Mouse (Mus musculus): ENCODE data around the gene Tmcc3. TPM values are rescaled to one million over a fixed set of nuclear protein-coding genes. Genes with fewer than 3 reads are reported as not detected.

The Tmcc3 gene
- total and polyA plus RNA-seq, 3 experiments, result 11.3 to 30.1 (median 23.1) TPM

DNA sequence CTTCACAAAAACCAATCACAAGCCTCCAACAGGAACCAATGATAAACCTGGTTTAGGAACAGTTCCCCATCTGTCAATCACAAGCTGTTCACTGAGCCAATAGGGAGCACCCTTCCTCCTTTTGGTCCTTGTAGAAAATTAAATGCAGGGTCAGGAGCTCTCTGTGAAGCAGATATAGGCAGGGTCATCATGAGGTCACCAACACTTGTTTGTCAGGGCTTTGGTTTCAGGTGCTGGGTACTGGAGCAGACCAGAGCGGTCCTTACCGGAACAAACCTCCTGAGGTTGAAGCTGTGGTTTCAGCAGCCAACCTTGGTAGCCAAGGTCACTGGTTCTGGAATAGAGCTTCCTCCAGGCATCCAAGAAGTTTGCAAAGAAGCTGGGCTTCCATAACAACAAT is 12.4 kb upstream of the Tmcc3 start:
- peak; percentile 33 for DNase-seq (ENCODE audit: extremely low read depth)
- no peak overlapping the region for H3K4me3 ChIP-seq (replicated peaks in 1 of 3; ENCODE audit: low read depth in 2 of 3, low read length in 2 of 3, poor library complexity in 1 of 3)
- H3K36me3 ChIP-seq (replicated peaks in 1 of 2; ENCODE audit: control insufficient read depth in 1 of 2, insufficient read depth in 1 of 2, low read length in 1 of 2), result no peaks in the 10 kb centered on the region
- peaks cover 0 to 11% of the 10 kb centered on the region in 2 experiments; a peak in 3 of 4 replicates for H3K4me1 ChIP-seq (ENCODE audit: control insufficient read depth in 1 of 2, insufficient read depth in 2 of 2)
- in situ Hi-C loops (cut with MboI; ENCODE audit: low pct_ligation_motif_present, low pct_unique_long_range_greater_than_20kb, low sequenced_read_pairs) (no loop called here), dilution Hi-C loops (cut with MboI; ENCODE audit: extremely low pct_ligation_motif_present, extremely low pct_unique_long_range_greater_than_20kb, low sequenced_read_pairs) (no loop called here)
- H3K9me3 ChIP-seq (replicated peaks; ENCODE audit: low read length), result peaks cover 2% of the 10 kb centered on the region
- H3K79me2 ChIP-seq (replicated peaks; ENCODE audit: control insufficient read depth, extremely low read depth, insufficient read depth, poor library complexity, severe bottlenecking), result no peaks in the 10 kb centered on the region
- H3K9ac ChIP-seq (ENCODE audit: insufficient read depth, low read depth), result no peak overlapping the region
- TF ChIP-seq ZC3H11A (IDR thresholded peaks at IDR 0.05; ENCODE audit: low read depth, low read length) (no peak), MAFK (IDR thresholded peaks at IDR 0.05; ENCODE audit: insufficient replicate concordance, low read length) (no peak), USF1 (IDR thresholded peaks at IDR 0.05; ENCODE audit: low read depth, low read length) (no peak), TBP (conservative IDR thresholded peaks at IDR 0.05; ENCODE audit: low read depth, low read length) (no peak), NELFE (IDR thresholded peaks at IDR 0.05; ENCODE audit: low read depth, low read length) (no peak), MAX (IDR thresholded peaks at IDR 0.05; ENCODE audit: low read length) (no peak), CTCF (conservative IDR thresholded peaks at IDR 0.05 in 1 of 2, IDR thresholded peaks at IDR 0.05 in 1 of 2; ENCODE audit: low read depth in 2 of 2, low read length in 2 of 2) (no peak), KAT2A (IDR thresholded peaks at IDR 0.05; ENCODE audit: insufficient replicate concordance, low read length) (no peak), ZNF384 (IDR thresholded peaks at IDR 0.05; ENCODE audit: low read depth, low read length) (no peak), ZKSCAN1 (IDR thresholded peaks at IDR 0.05; ENCODE audit: borderline replicate concordance, low read depth, low read length) (no peak), ELF1 (IDR thresholded peaks at IDR 0.05; ENCODE audit: low read depth, low read length) (no peak), EP300 (IDR thresholded peaks at IDR 0.05; ENCODE audit: low read length) (no peak), ZMIZ1 (IDR thresholded peaks at IDR 0.05; ENCODE audit: low read depth, low read length) (no peak), JUN (IDR thresholded peaks at IDR 0.05; ENCODE audit: insufficient read depth, low read depth, low read length) (no peak), BHLHE40 (IDR thresholded peaks at IDR 0.05; ENCODE audit: low read depth, low read length) (no peak), POLR2A (IDR thresholded peaks at IDR 0.05; ENCODE audit: low read depth, low read length) (no peak), UBTF (IDR thresholded peaks at IDR 0.05; ENCODE audit: low read depth, low read length) (no peak), MEF2A (IDR thresholded peaks at IDR 0.05; ENCODE audit: borderline replicate concordance, low read depth, low read length) (no peak)
- no peak overlapping the region for H3K27ac ChIP-seq (ENCODE audit: insufficient read depth, low read depth)
- no peak overlapping the region for H3K4me2 ChIP-seq (ENCODE audit: insufficient read depth, low read depth, poor library complexity, severe bottlenecking)
- H3K27me3 ChIP-seq (replicated peaks), result no peaks in the 10 kb centered on the region

GRCm38 (mm10) chr10:94304064-94304657 is 7.6 kb upstream of the Tmcc3 start:
- dilution Hi-C loops (cut with MboI; ENCODE audit: extremely low pct_ligation_motif_present, extremely low pct_unique_long_range_greater_than_20kb, low sequenced_read_pairs), result no loop called here
- Histone ChIP-seq H3K9me3 (replicated peaks; ENCODE audit: low read length) (peaks cover 2% of the 10 kb centered on the region), H3K4me1 (ENCODE audit: control insufficient read depth in 1 of 2, insufficient read depth in 2 of 2) (peaks cover 0 to 5% of the 10 kb centered on the region in 2 experiments; a peak in 3 of 4 replicates), H3K79me2 (replicated peaks; ENCODE audit: control insufficient read depth, extremely low read depth, insufficient read depth, poor library complexity, severe bottlenecking) (no peaks in the 10 kb centered on the region), H3K9ac (ENCODE audit: insufficient read depth, low read depth) (no peak overlapping the region), H3K27me3 (replicated peaks) (no peaks in the 10 kb centered on the region), H3K27ac (ENCODE audit: insufficient read depth, low read depth) (no peak overlapping the region), H3K4me3 (replicated peaks in 1 of 3; ENCODE audit: low read depth in 2 of 3, low read length in 2 of 3, poor library complexity in 1 of 3) (no peak overlapping the region), H3K4me2 (ENCODE audit: insufficient read depth, low read depth, poor library complexity, severe bottlenecking) (no peak overlapping the region), H3K36me3 (replicated peaks in 1 of 2; ENCODE audit: control insufficient read depth in 1 of 2, insufficient read depth in 1 of 2, low read length in 1 of 2) (no peaks in the 10 kb centered on the region)
- in situ Hi-C loops (cut with MboI; ENCODE audit: low pct_ligation_motif_present, low pct_unique_long_range_greater_than_20kb, low sequenced_read_pairs), result no loop called here
- DNase-seq (ENCODE audit: extremely low read depth), result no peak
- TF ChIP-seq ZNF384 (IDR thresholded peaks at IDR 0.05; ENCODE audit: low read depth, low read length), result no peak
- no peak for TF ChIP-seq ELF1 (IDR thresholded peaks at IDR 0.05; ENCODE audit: low read depth, low read length)
- TF ChIP-seq JUN (IDR thresholded peaks at IDR 0.05; ENCODE audit: insufficient read depth, low read depth, low read length), result no peak
- no peak for TF ChIP-seq JUND (conservative IDR thresholded peaks at IDR 0.05; ENCODE audit: low read depth, low read length)
- TF ChIP-seq TBP (conservative IDR thresholded peaks at IDR 0.05; ENCODE audit: low read depth, low read length), result no peak
- TF ChIP-seq CHD1 (IDR thresholded peaks at IDR 0.05; ENCODE audit: low read depth, low read length), result no peak
- TF ChIP-seq E2F4 (IDR thresholded peaks at IDR 0.05; ENCODE audit: insufficient replicate concordance, low read depth, low read length), result no peak
- no peak for TF ChIP-seq POLR2A (IDR thresholded peaks at IDR 0.05; ENCODE audit: low read depth, low read length)
- TF ChIP-seq NRF1 (IDR thresholded peaks at IDR 0.05; ENCODE audit: low read depth, low read length), result no peak
- no peak for TF ChIP-seq ZKSCAN1 (IDR thresholded peaks at IDR 0.05; ENCODE audit: borderline replicate concordance, low read depth, low read length)
- no peak for TF ChIP-seq RCOR1 (conservative IDR thresholded peaks at IDR 0.05; ENCODE audit: low read depth, low read length)
- TF ChIP-seq CHD2 (IDR thresholded peaks at IDR 0.05; ENCODE audit: low read length), result no peak
- TF ChIP-seq PAX5 (IDR thresholded peaks at IDR 0.05; ENCODE audit: low read length), result no peak
- no peak for TF ChIP-seq MEF2A (IDR thresholded peaks at IDR 0.05; ENCODE audit: borderline replicate concordance, low read depth, low read length)
- TF ChIP-seq MAX (IDR thresholded peaks at IDR 0.05; ENCODE audit: low read length), result no peak
